Mouse (Mus musculus) thymus, postnatal 10 days (tissue): ENCODE measurements around the gene Prrxl1.

ENCODE experiments used
- DNase-seq, 2 experiments: peaks; one replicate each; pipeline ENCODE4 v3.0.0; 2021; ENCODE audit warnings: low spot score in 2 of 2

Gene Prrxl1

GRCm38 (mm10) chr14:32599290-32600041, at the start of gene Prrxl1:
TSS of gene Prrxl1 (plus strand) at chr14:32599407.
- DNase-seq = no peak

DNA sequence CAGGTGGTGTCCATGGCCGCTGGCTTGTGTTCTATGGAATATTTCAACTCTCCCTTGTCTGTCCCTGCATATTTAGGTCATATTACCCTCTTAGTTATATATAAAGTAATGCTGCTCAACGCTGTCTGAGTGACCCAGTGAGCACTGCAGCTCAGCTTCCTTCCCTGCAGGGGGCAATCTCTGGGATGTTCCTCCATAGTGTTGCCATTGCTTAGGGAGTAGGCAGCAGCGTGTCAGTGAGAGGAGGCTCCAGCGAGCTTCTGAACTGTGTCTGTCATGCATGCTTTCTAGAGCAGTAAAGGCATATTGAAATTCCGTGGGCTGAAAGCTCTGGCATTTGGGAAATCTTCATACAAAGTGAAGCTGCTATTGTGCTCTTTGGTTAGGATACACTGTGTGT, 47.4 kb upstream of the Prrxl1 start:
- DNase-seq = no peak

DNA sequence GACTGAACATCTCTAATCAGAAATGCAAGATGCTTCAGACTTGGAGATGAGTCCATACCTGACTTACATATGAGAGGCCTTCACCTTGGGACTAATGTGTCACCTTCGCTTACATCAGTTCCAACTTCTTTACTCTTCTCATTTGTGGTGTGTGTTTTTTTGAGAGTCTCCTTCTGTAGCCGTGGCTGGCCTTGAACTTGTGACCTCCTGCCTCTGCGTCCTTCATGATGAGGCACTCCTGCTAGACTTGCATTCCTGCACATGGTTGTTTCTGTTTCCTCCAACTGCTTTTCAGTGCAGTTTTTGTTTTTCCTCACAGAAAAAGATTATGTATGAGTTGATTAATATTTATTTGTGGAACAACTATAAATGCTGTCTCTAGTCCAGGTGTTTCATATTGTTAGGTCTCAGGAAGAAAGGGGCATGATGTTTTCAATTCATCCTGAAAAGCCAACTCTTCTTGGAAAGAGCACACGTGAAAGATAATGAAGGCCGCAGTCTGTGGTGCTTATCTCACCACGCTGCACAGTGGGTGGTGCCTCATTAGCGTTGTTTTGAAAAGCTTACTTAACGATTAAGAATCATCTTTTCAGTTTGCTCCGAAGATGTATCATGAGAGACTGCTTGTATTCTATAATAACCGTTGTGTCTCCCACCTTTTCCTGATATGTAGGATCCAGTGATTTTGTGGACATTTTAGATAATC, 45.9 kb upstream of the Prrxl1 start:
- no peak for DNase-seq

- no peak for DNase-seq
These were observed 44.2 kb upstream of the Prrxl1 start for GRCm38 (mm10) chr14:32554860-32555526.

- no peak for DNase-seq
These were observed 37.8 kb upstream of the Prrxl1 start for GRCm38 (mm10) chr14:32561428-32561827.

DNA sequence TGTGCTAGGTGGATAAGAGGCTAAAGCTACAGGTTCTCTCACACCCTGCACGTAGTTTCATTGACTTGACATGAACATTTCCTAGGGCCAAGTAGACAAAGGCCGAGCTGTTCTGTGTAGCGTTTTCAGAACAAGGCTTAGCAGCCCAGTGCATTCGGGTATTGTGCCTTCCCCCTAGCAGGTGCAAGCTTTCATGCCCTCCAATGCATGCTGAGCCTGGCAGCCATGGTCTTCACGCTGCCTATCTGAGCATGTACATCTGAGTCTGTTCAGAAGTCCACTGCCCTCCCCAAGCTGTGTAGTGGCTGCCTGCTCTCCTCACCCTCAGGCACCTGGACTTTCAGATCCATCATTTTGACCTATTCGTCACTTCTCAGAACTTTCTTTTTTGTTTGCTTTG, 35.5 kb upstream of the Prrxl1 start:
- DNase-seq = no peak

GRCm38 (mm10) chr14:32572519-32572918, 26.7 kb upstream of the Prrxl1 start:
- DNase-seq = no peak

DNA sequence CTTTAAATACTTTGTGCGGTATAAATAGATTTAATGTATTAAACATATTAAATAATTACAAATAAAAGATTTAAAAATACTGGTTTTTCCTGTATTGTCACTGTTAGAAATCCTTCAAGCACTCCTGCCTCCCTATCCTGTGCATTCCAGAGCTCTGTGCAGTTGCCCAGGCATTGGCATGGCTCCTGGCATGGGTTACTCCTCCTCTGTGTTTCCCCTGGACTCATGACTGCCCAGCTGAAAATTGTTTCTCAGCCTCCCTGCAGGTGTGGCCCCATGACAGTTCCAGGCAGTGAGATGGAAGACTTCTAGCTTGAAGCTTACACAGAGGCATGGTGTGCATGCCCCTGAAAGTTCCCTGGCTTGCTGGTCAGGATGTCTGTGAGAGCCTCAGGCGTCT, 20.8 kb upstream of the Prrxl1 start:
- no peak for DNase-seq

DNA sequence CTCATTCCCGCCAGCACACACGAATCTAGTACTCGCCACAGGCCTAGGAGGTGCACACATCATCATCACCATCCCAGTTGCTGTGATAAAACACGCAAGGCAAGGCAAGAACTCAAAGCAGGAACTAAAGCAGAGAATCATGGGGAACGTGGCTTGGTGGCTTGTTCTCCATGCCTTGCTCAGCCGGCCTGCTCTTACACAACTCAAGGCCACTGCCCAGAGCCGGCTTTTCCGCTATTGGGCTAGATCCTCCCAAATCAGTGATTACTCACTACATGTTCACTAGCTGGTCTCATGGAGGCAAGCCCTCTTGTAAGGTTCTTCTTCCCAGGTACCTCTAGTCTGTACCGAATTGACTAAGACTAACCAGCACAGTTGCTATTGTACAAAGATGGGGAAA, 15.5 kb upstream of the Prrxl1 start:
- DNase-seq = no peak

- DNase-seq = peak; percentile 16 to 65
These were observed 12.0 kb upstream of the Prrxl1 start for GRCm38 (mm10) chr14:32587013-32587784.

GRCm38 (mm10) chr14:32590377-32590776, 8.8 kb upstream of the Prrxl1 start:
- no peak for DNase-seq

GRCm38 (mm10) chr14:32597232-32598231, 1.7 kb upstream of the Prrxl1 start:
- DNase-seq = peak in 1 of 2 experiments; percentile 55

- no peak for DNase-seq
These were observed 579 bp upstream of the Prrxl1 start for GRCm38 (mm10) chr14:32598437-32599219.

GRCm38 (mm10) chr14:32600110-32600509, 903 bp downstream of the Prrxl1 start:
- DNase-seq = no peak

GRCm38 (mm10) chr14:32605508-32605907, 6.3 kb downstream of the Prrxl1 start:
- DNase-seq = no peak

DNA sequence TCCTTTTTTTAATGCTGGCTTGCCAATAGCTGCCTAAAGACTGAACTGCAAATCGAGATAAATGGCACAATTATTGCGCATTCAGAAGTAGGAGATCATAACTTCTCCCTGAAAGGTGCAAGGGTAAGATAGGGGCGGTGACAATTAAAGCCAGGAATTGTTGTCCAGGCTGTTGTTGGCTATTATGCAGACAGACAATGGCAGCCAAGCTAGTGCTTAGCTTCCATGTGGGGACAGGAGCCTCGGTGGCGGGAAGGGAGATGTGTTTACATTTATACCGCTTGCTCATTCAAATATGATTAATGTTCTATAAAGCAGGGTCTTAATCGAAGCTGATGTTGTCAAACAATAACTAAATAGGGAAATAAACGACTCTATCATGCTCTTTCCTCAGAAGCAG, 7.1 kb downstream of the Prrxl1 start:
- DNase-seq = no peak

DNA sequence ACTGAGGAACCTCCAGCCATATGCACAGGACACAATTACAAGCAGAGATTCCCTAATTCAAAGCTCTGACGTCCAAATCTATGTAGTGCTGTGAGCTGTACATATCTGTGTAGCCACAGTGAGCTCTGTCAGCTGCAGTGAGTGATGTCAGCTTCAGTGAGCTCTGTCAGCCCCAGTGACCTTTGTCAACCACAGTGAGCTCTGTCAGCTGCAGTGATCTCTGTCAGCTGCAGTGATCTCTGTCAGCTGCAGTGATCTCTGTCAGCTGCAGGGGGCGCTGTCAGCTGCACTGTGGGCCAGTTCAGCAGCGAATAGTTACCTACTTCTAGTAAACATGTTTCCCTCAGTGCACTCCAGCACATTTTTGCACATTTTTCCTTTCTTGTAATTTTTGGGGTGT, 10.2 kb downstream of the Prrxl1 start:
- no peak for DNase-seq

DNA sequence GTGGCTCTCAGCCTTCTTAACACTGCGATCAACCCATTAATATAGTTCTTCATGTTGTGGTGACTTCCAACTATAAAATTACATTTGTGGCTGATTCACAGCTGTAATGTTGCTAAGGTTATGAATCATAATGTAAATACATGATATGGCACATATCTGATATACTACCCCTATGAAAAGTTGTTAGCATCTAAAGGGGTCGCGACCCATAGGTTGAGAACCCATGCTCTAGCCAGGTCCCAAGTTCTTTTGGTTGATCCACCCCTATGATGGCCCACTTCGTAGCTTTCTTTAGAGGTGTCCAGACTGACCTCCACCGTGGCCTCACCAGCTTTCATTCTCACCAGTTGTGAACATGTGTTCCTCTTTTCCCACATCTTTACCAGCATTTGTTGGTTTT, 18.0 kb downstream of the Prrxl1 start:
- no peak for DNase-seq

GRCm38 (mm10) chr14:32624245-32624644, 25.0 kb downstream of the Prrxl1 start:
- DNase-seq = no peak

- no peak for DNase-seq
These were observed 25.6 kb downstream of the Prrxl1 start for GRCm38 (mm10) chr14:32624811-32625210.
